7 mouse cellular contexts compared by ENCODE assay signal in the genomic region with DNA sequence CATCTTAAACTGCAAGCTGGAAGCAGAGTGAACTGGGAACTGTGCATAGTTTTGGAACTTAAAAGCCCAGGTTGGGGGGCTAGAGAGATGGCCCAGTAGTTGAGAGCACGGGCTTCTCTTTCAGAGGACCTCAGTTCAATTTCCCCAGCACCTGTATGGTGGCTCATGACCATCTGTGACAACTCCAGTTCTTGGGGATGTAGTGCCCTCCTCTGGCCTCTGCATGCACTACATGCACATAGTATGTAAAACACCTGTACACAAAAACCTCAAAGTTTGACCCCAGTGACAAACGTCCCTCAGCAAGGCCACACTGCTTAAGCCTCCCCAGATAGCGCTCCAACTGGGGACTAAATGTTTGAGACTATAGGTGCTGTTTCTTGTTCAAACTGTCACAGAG. TPM values are rescaled to one million over a fixed set of nuclear protein-coding genes. Genes with fewer than 3 reads are reported as not detected.
DNase-seq lines count a peak whose midpoint lies in the region; ATAC-seq and TF ChIP-seq lines count a peak whose summit lies in the region.

No protein-coding gene starts in this region.

- ATAC-seq in megakaryocyte, adult 5-6 weeks (ENCODE audit: poor library complexity, severe bottlenecking), result peak; percentile 45

- intact Hi-C loops in left cerebral cortex, adult 2 months (cut with DNase I), result no loop called here
- intact Hi-C loops in heart, postnatal 25 days (cut with DNase I), result no loop called here

- H3K4me3 ChIP-seq in left cerebral cortex, adult 2 months, result no peak overlapping the region

- DNase-seq in left cerebral cortex, adult 2 months (ENCODE audit: extremely low spot score in 1 of 2, low spot score in 2 of 2), result peak in 1 of 2 experiments; percentile 36
- no peak for DNase-seq in left cerebral cortex, adult 8-10 months (ENCODE audit: low spot score in 2 of 2)
- peak; percentile 70 for DNase-seq in ES-CJ7 (ENCODE audit: low read depth, low spot score)
- DNase-seq in c-Kit-negative CD71-positive TER-119-positive erythroid progenitor cells, embryonic 14.5 days (ENCODE audit: low read depth, low spot score), result peak; percentile 52
- DNase-seq in ovary, adult 18-20 months (ENCODE audit: low spot score), result no peak
- DNase-seq in heart, postnatal 25 days (ENCODE audit: low spot score), result no peak

- peak; percentile 55 for TF ChIP-seq CTCF in left cerebral cortex, adult 2 months (IDR thresholded peaks at IDR 0.05)

- H3K27ac ChIP-seq in left cerebral cortex, adult 2 months, result no peak overlapping the region

RNA-seq across cellular contexts. Expression of a gene that starts 35.0 kb away (rescaled TPM):
- total RNA-seq in left cerebral cortex, adult 2 months (2021), result 10 to 100 TPM; 64.3 to 65.7 TPM
- total RNA-seq in left cerebral cortex, adult 8-10 months (2022), result 10 to 100 TPM; 33.6 to 38.2 (median 36.4) TPM
- total RNA-seq in megakaryocyte, adult 5-6 weeks (2015), result not detected in 2 replicates
- not detected in 2 replicates for total RNA-seq in megakaryocyte, adult 5-6 weeks (2017)
- 1 to 10 TPM; 4.2 to 5.2 TPM for total RNA-seq in heart, postnatal 25 days (2021)

RNA-seq across cellular contexts. Expression of a gene that starts 35.8 kb away (rescaled TPM):
- 10 to 100 TPM; 68.9 to 80.3 TPM for total RNA-seq in left cerebral cortex, adult 2 months (2021)
- total RNA-seq in left cerebral cortex, adult 8-10 months (2022), result 10 to 100 TPM; 48.6 to 64.3 (median 57.9) TPM
- 12.6 and 17.4 TPM in 2 replicates for total RNA-seq in megakaryocyte, adult 5-6 weeks (2015)
- total RNA-seq in megakaryocyte, adult 5-6 weeks (2017), result 12.0 and 16.1 TPM in 2 replicates
- total RNA-seq in heart, postnatal 25 days (2021), result 10 to 100 TPM; 27.4 to 30.6 TPM

Comparison
In these comparisons a context has a peak if more than half of its experiments do, and no peak if none do; other contexts are left out.
1. DNase-seq: peak in ES-CJ7 (single experiment) and c-Kit-negative CD71-positive TER-119-positive erythroid progenitor cells, embryonic 14.5 days (single experiment); none in left cerebral cortex, adult 8-10 months (0 of 2), ovary, adult 18-20 months (single experiment) and heart, postnatal 25 days (single experiment).
2. RNA of a gene that starts 35.0 kb away (total RNA-seq): 64.3 to 65.7 TPM in left cerebral cortex, adult 2 months and 33.6 to 38.2 TPM in left cerebral cortex, adult 8-10 months; 4.2 to 5.2 TPM in heart, postnatal 25 days and not detected in megakaryocyte, adult 5-6 weeks; every median in the first group is over 4 times any median in the second.